In the genomic region with DNA sequence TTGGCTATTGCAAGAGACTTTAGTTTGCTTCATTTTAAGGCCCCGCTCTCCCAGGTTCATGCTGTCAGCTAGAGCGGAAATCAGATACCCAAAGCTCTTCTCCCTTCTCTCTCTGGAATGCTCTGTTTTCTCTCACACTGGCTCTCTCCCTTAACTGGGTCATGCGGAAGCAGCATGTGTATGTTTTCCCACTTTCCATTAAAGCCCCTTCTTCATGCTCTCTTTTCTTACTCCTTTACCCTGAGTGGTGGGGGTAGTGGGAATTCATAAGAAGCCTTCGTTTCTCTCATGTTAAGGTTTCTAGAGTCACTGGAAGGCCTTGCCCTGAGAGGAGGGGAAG, we compare ENCODE assay signal across 16 mouse cellular contexts. TPM values are rescaled to one million over a fixed set of nuclear protein-coding genes. Genes with fewer than 3 reads are reported as not detected.
DNase-seq lines count a peak whose midpoint lies in the region; ATAC-seq lines count a peak whose summit lies in the region.
"Had no signal": no experiment of that assay in that cellular context is flagged by ENCODE, and none has a peak within 500 bp of the region (broad histone marks: within the 10 kb centered on the region; RNA-seq: fewer than 3 reads in every experiment).

No protein-coding gene starts in this region.

- 0 out of 2 replicates have a peak overlapping the region, but pooled peaks have one; percentile 37 for H3K27ac ChIP-seq in heart, embryonic 11.5 days (ENCODE audit: low read depth, low read length)
- peak overlapping the region; percentile 76 for H3K27ac ChIP-seq in kidney, embryonic 15.5 days
- peak overlapping the region; percentile 50; the same call in 1 of the 2 replicates for H3K27ac ChIP-seq in embryonic facial prominence, embryonic 12.5 days
- peak overlapping the region; percentile 3; the same call in 1 of the 2 replicates for H3K27ac ChIP-seq in intestine, embryonic 16.5 days (ENCODE audit: low read length)
- H3K27ac ChIP-seq: neural tube, embryonic 13.5 days had no signal

- H3K27me3 ChIP-seq in heart, embryonic 11.5 days (ENCODE audit: control insufficient read depth, insufficient read depth, low read length) = no peaks in the 10 kb centered on the region
- no peaks in the 10 kb centered on the region for H3K27me3 ChIP-seq in kidney, embryonic 15.5 days
- H3K27me3 ChIP-seq in embryonic facial prominence, embryonic 12.5 days = no peaks in the 10 kb centered on the region
- no peaks in the 10 kb centered on the region for H3K27me3 ChIP-seq in intestine, embryonic 16.5 days (replicated peaks; ENCODE audit: control insufficient read depth, insufficient read depth, low read length)
- H3K27me3 ChIP-seq: CH12.LX; neural tube, embryonic 13.5 days had no signal

- no peak overlapping the region for H3K4me3 ChIP-seq in heart, embryonic 11.5 days (ENCODE audit: low read depth, low read length)
- no peak overlapping the region for H3K4me3 ChIP-seq in kidney, embryonic 15.5 days (replicated peaks)
- no peak overlapping the region for H3K4me3 ChIP-seq in embryonic facial prominence, embryonic 12.5 days
- H3K4me3 ChIP-seq in intestine, embryonic 16.5 days (ENCODE audit: low read length) = no peak overlapping the region
- H3K4me3 ChIP-seq: neural tube, embryonic 13.5 days had no signal

- intact Hi-C loops in heart, postnatal 14 days (cut with DNase I) = no loop called here

- H3K9ac ChIP-seq in heart, embryonic 11.5 days (ENCODE audit: low read depth, low read length) = no peak overlapping the region
- no peak overlapping the region for H3K9ac ChIP-seq in kidney, embryonic 15.5 days
- no peak overlapping the region for H3K9ac ChIP-seq in embryonic facial prominence, embryonic 12.5 days
- no peak overlapping the region for H3K9ac ChIP-seq in intestine, embryonic 16.5 days (ENCODE audit: low read depth, low read length)
- H3K9ac ChIP-seq: liver, postnatal 0 days; neural tube, embryonic 13.5 days had no signal

- peaks cover 15% of the 10 kb centered on the region for H3K4me1 ChIP-seq in heart, embryonic 11.5 days (ENCODE audit: control insufficient read depth, insufficient read depth, low read length)
- H3K4me1 ChIP-seq in kidney, embryonic 15.5 days = peaks cover 23% of the 10 kb centered on the region
- peaks cover 11% of the 10 kb centered on the region; the same call in 1 of the 2 replicates for H3K4me1 ChIP-seq in embryonic facial prominence, embryonic 12.5 days
- H3K4me1 ChIP-seq in intestine, embryonic 16.5 days (ENCODE audit: control insufficient read depth, insufficient read depth, low read length) = peaks cover 13% of the 10 kb centered on the region

- H3K4me2 ChIP-seq in heart, embryonic 11.5 days = no peak overlapping the region
- H3K4me2 ChIP-seq in kidney, embryonic 15.5 days = no peak overlapping the region
- no peak overlapping the region for H3K4me2 ChIP-seq in embryonic facial prominence, embryonic 12.5 days (replicated peaks)
- H3K4me2 ChIP-seq in intestine, embryonic 16.5 days (ENCODE audit: low read depth, low read length) = no peak overlapping the region
- H3K4me2 ChIP-seq: neural tube, embryonic 13.5 days had no signal

- no peaks in the 10 kb centered on the region for H3K9me3 ChIP-seq in heart, embryonic 11.5 days (replicated peaks; ENCODE audit: control insufficient read depth, low read length)
- no peaks in the 10 kb centered on the region for H3K9me3 ChIP-seq in kidney, embryonic 15.5 days (replicated peaks)
- no peaks in the 10 kb centered on the region for H3K9me3 ChIP-seq in embryonic facial prominence, embryonic 12.5 days
- H3K9me3 ChIP-seq in intestine, embryonic 16.5 days (ENCODE audit: control insufficient read depth, low read length) = 0 out of 2 replicates have a peak, but pooled peaks cover 5% of the 10 kb centered on the region
- H3K9me3 ChIP-seq: neural tube, embryonic 13.5 days had no signal

- no peak for ATAC-seq in heart, embryonic 11.5 days (replicated peaks; ENCODE audit: insufficient number of reproducible peaks, low FRiP score, low TSS enrichment)
- ATAC-seq in kidney, embryonic 15.5 days (replicated peaks; ENCODE audit: low FRiP score) = peak; percentile 73
- ATAC-seq in embryonic facial prominence, embryonic 12.5 days (ENCODE audit: insufficient number of reproducible peaks, insufficient read depth, low FRiP score, low TSS enrichment) = no peak
- ATAC-seq in intestine, embryonic 16.5 days = peak; percentile 5; the same call in 1 of the 2 replicates
- ATAC-seq: liver, postnatal 0 days had no signal

- H3K36me3 ChIP-seq in heart, embryonic 11.5 days (ENCODE audit: control insufficient read depth, insufficient read depth, low read length) = no peaks in the 10 kb centered on the region
- no peaks in the 10 kb centered on the region for H3K36me3 ChIP-seq in kidney, embryonic 15.5 days
- no peaks in the 10 kb centered on the region for H3K36me3 ChIP-seq in embryonic facial prominence, embryonic 12.5 days
- no peaks in the 10 kb centered on the region for H3K36me3 ChIP-seq in intestine, embryonic 16.5 days (ENCODE audit: control insufficient read depth, insufficient read depth, low read length)
- H3K36me3 ChIP-seq: neural tube, embryonic 13.5 days had no signal

- WGBS in heart, embryonic 11.5 days (ENCODE audit: insufficient replicate concordance) = 54% methylated on average over 4 of the region's 4 CpGs
- 44% methylated on average over 4 of the region's 4 CpGs for WGBS in kidney, embryonic 15.5 days
- whole genome bisulfite sequencing in embryonic facial prominence, embryonic 12.5 days = 54% methylated on average over 4 of the region's 4 CpGs
- WGBS in intestine, embryonic 16.5 days = 45% methylated on average over 4 of the region's 4 CpGs

- no peak for DNase-seq in heart, postnatal 14 days
- no peak for DNase-seq in kidney, adult 11 months
- no peak for DNase-seq in urinary bladder, postnatal 10 days (ENCODE audit: low spot score)
- DNase-seq in layer of hippocampus, postnatal 14 days (ENCODE audit: low spot score in 2 of 2) = no peak
- DNase-seq: adrenal gland, postnatal 14 days; cerebellum, postnatal 10 days; layer of hippocampus, adult 9-11 months; liver, postnatal 0 days; lung, postnatal 10 days; midbrain, embryonic 14.5 days had no signal

RNA-seq across cellular contexts. Expression of gene Nceh1, which starts 23.4 kb away (rescaled TPM):
- polyA plus RNA-seq in heart, embryonic 11.5 days (2014; fragmentation: Nextera tagmentation; extraction: Ambion mirVana) = 11.4 and 12.6 TPM in 2 replicates
- 100 to 1,000 TPM; 165 to 174 TPM for total RNA-seq in heart, postnatal 14 days (2021)
- 15.8 and 16.3 TPM in 2 replicates for polyA plus RNA-seq in kidney, embryonic 15.5 days (2015; fragmentation: Nextera tagmentation; extraction: Ambion mirVana)
- polyA plus RNA-seq in embryonic facial prominence, embryonic 12.5 days (2016; fragmentation: Nextera tagmentation; extraction: Ambion mirVana) = 4.0 and 4.3 TPM in 2 replicates
- 9.4 and 10.1 TPM in 2 replicates for polyA plus RNA-seq in intestine, embryonic 16.5 days (2015; fragmentation: Nextera tagmentation; extraction: Ambion mirVana)
- 10 to 100 TPM; 93.7 to 95.0 TPM for total RNA-seq in layer of hippocampus, postnatal 14 days (2021)

RNA-seq across cellular contexts. Expression of gene Ect2, which starts 52.5 kb away (rescaled TPM):
- polyA plus RNA-seq in heart, embryonic 11.5 days (2014; fragmentation: Nextera tagmentation; extraction: Ambion mirVana) = 55.9 and 61.0 TPM in 2 replicates
- 1 to 10 TPM; 2.7 to 4.9 TPM for total RNA-seq in heart, postnatal 14 days (2021)
- 60.9 and 66.7 TPM in 2 replicates for polyA plus RNA-seq in kidney, embryonic 15.5 days (2015; fragmentation: Nextera tagmentation; extraction: Ambion mirVana)
- polyA plus RNA-seq in embryonic facial prominence, embryonic 12.5 days (2016; fragmentation: Nextera tagmentation; extraction: Ambion mirVana) = 54.9 and 57.8 TPM in 2 replicates
- polyA plus RNA-seq in intestine, embryonic 16.5 days (2015; fragmentation: Nextera tagmentation; extraction: Ambion mirVana) = 38.6 and 41.7 TPM in 2 replicates
- 1 to 10 TPM; 1.8 to 2.6 TPM for total RNA-seq in layer of hippocampus, postnatal 14 days (2021)

Comparison
In these comparisons a context has a peak if more than half of its experiments do, and no peak if none do; other contexts are left out.
1. ATAC-seq: peak in kidney, embryonic 15.5 days (single experiment) and intestine, embryonic 16.5 days (single experiment); none in heart, embryonic 11.5 days (single experiment) and embryonic facial prominence, embryonic 12.5 days (single experiment).
2. H3K27ac ChIP-seq: peak in every context shown above with its lines; median percentile 76 in kidney, embryonic 15.5 days; 50 in embryonic facial prominence, embryonic 12.5 days; 37 in heart, embryonic 11.5 days; 3 in intestine, embryonic 16.5 days.